Mouse (Mus musculus) kidney, postnatal 0 days (tissue): ENCODE measurements around the gene P4htm. TPM values are rescaled to one million over a fixed set of nuclear protein-coding genes. Genes with fewer than 3 reads are reported as not detected.
A peak's percentile ranks its signal among the peaks of the same experiment; 100 is the strongest.

Source experiments
- ATAC-seq: fragments of 200-750 bp; cut with Nextera tagmentation; replicated peaks from 2 replicates; pipeline ENCODE4 v1.8.0; 2017; ENCODE audit warnings: low read depth, moderate number of reproducible peaks, moderate TSS enrichment, moderate library complexity; ENCODE audit not compliant: low FRiP score
- DNase-seq: peaks from one replicate; pipeline ENCODE4 v3.0.0-alpha.2; 2016; ENCODE audit warnings: low spot score
- H3K27ac ChIP-seq: fragments of 300-500 bp; sonication (generic); 2 replicates; pipeline ENCODE4 v1.5.1; 2014; ENCODE audit warnings: mild to moderate bottlenecking
- H3K27me3 ChIP-seq: fragments of 300-500 bp; sonication (generic); 2 replicates; pipeline ENCODE4 v1.6.1; 2014; ENCODE audit warnings: low read length, mixed read lengths; ENCODE audit not compliant: insufficient read depth
- H3K36me3 ChIP-seq: fragments of 300-500 bp; sonication (generic); 2 replicates; pipeline ENCODE4 v1.6.1; 2014; ENCODE audit warnings: low read length, mixed read lengths; ENCODE audit not compliant: insufficient read depth
- H3K4me1 ChIP-seq: fragments of 300-500 bp; sonication (generic); replicated peaks from 2 replicates; pipeline ENCODE4 v1.6.1; 2014; ENCODE audit warnings: antibody characterized with exemption, low read length, mixed read lengths; ENCODE audit not compliant: insufficient read depth
- H3K4me2 ChIP-seq: fragments of 300-500 bp; sonication (generic); 2 replicates; pipeline ENCODE4 v1.6.1; 2014; ENCODE audit warnings: mild to moderate bottlenecking, low read length, moderate library complexity, mixed read lengths
- H3K4me3 ChIP-seq: fragments of 300-500 bp; sonication (generic); replicated peaks from 2 replicates; pipeline ENCODE4 v1.5.1; 2014; ENCODE audit warnings: low read depth, low read length
- H3K9ac ChIP-seq: fragments of 300-500 bp; sonication (generic); 2 replicates; pipeline ENCODE4 v1.6.1; 2014; ENCODE audit warnings: low read depth, low read length
- H3K9me3 ChIP-seq: fragments of 300-500 bp; sonication (generic); replicated peaks from 2 replicates; pipeline ENCODE4 v1.6.1; 2016; ENCODE audit warnings: low read length, inconsistent platforms, mixed read lengths
- CTCF ChIP-seq: IDR thresholded peaks from 2 replicates; pipeline ENCODE4 v1.5.1; 2016; ENCODE audit warnings: antibody characterized with exemption, low read depth, mild to moderate bottlenecking, moderate library complexity
- WGBS: fragments of 180-500 bp; shearing (Covaris S2); extraction: QIAGEN DNeasy Blood & Tissue Kit; methylation state at CpG from one replicate; pipeline ENCODE4 v1.1.7; 2014; 5-methylcytosine and 5-hydroxymethylcytosine counted together
- polyA plus RNA-seq: library from polyadenylated mRNA; unstranded; fragments of >200 nt; fragmentation: Nextera tagmentation; extraction: Ambion mirVana; gene quantifications from 2 replicates; pipeline ENCODE4 v1.2.1, GENCODE M21; 2015

P4htm gene
- polyA plus RNA-seq, 1 experiment from 2014 or later, result 8.3 TPM

DNA sequence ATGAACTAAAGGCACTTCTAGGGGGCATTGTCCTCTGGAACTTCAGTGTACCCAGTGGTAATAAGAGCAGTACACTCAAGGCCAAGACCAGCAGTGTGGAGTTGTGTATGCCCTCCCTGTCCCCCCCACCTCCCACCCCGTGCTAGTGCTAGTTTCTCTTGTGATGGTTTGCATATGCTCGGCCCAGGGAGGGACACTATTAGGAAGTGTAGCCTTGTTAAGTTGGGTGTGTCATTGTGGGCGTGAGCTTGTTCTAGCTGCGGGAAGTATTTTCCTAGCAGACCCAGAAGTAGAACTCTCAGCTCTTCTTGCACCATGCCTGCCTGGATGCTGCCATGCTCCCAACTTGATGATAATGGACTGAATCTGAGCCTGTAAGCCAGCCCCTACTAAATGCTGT, 4.5 kb upstream of the P4htm start:
- no peak for DNase-seq
- no peak overlapping the region for H3K4me2 ChIP-seq
- no peak overlapping the region for H3K9ac ChIP-seq
- 75% methylated on average over 4 of the region's 4 CpGs for WGBS
- no peak overlapping the region for H3K27ac ChIP-seq
- no peak overlapping the region for H3K4me3 ChIP-seq
- peaks cover 22% of the 10 kb centered on the region for H3K36me3 ChIP-seq
- TF ChIP-seq CTCF, result no peak
- H3K4me1 ChIP-seq, result 0 out of 2 replicates have a peak, but pooled peaks cover 4% of the 10 kb centered on the region
- no peak for ATAC-seq
- H3K9me3 ChIP-seq, result no peaks in the 10 kb centered on the region
- H3K27me3 ChIP-seq, result no peaks in the 10 kb centered on the region

DNA sequence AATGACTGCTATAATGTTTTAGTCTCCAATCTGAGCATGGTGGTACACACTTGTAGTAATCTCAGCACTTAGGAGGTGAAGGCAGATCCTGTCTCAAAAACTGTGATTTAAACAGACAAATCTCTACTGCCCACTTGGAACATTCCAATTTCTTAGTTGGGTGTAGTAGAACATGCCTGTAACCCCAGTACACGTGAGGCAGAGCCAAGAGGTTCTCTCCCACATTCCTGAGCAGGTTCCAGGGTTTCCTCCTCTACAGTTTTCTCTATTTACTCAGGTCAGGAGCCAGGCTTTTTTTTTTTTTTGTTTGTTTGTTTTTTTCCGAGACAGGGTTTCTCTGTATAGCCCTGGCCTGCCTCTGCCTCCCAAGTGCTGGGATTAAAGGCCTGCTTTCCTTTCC, 2.5 kb upstream of the P4htm start:
- no peak overlapping the region for H3K27ac ChIP-seq
- ATAC-seq (no peak), DNase-seq (no peak)
- H3K9ac ChIP-seq, result no peak overlapping the region
- whole genome bisulfite sequencing, result 34% methylated on average over 2 of the region's 2 CpGs
- no peaks in the 10 kb centered on the region for H3K27me3 ChIP-seq
- H3K4me2 ChIP-seq, result no peak overlapping the region
- H3K4me1 ChIP-seq, result peaks cover 10% of the 10 kb centered on the region; the same call in 1 of the 2 replicates
- no peak for TF ChIP-seq CTCF
- no peaks in the 10 kb centered on the region for H3K9me3 ChIP-seq
- peaks cover 16% of the 10 kb centered on the region; the same call in 1 of the 2 replicates for H3K36me3 ChIP-seq
- H3K4me3 ChIP-seq, result no peak overlapping the region

DNA sequence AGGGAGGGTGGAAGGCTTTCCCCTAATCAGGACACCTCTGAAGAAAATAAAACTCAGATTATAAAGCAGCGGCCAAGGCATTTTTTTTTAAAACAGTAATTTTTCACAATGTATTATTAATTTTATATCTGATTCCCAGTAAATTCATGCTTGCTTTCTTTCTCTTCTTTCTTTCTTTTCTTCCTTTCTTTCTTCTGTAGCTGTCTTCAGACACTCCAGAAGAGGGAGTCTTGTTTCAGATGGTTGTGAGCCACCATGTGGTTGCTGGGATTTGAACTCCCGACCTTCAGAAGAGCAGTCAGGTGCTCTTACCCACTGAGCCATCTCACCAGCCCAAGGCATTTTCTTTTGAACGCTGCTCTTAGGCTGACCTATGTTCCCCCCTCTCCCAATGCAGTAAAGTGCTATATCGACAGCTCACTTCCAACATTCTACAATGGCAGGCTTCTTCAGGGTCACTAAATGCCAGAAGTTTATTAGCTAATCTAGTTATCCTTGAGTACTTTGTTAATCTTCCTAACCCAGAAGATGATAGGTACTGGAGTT, 1.6 kb upstream of the P4htm start:
- Histone ChIP-seq H3K4me2 (no peak overlapping the region), H3K27me3 (no peaks in the 10 kb centered on the region), H3K4me3 (no peak overlapping the region), H3K9me3 (no peaks in the 10 kb centered on the region), H3K36me3 (peaks cover 12% of the 10 kb centered on the region; the same call in 1 of the 2 replicates), H3K9ac (no peak overlapping the region), H3K4me1 (peaks cover 10% of the 10 kb centered on the region; the same call in 1 of the 2 replicates), H3K27ac (no peak overlapping the region)
- ATAC-seq, result no peak
- no peak for DNase-seq
- no peak for TF ChIP-seq CTCF
- WGBS, result 76% methylated on average over 4 of the region's 4 CpGs

DNA sequence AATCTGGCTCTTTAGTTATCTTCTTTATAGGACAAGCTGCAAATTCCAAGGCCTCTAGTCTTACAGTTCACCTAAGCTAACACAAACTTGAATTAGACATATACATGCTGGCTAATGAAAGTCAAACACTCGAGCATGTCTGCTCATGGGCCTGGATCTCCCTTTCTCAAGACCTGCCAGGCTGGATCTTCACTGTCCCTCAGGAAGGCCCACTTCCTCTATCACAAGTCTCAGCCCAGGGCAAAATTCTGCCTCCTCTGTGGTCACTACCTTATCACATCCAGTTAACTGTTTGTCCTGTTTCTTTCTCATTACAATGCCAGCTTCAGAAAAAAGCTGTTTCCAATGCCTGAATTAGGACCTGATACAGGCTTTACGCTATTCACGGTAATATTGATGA, 3.1 kb downstream of the P4htm start:
- no peaks in the 10 kb centered on the region for H3K27me3 ChIP-seq
- DNase-seq, result no peak
- no peaks in the 10 kb centered on the region for H3K9me3 ChIP-seq
- H3K9ac ChIP-seq, result no peak overlapping the region
- no peak overlapping the region for H3K27ac ChIP-seq
- no peak for TF ChIP-seq CTCF
- WGBS, result 82% methylated on average over 3 of the region's 3 CpGs
- peaks cover 10% of the 10 kb centered on the region; the same call in 1 of the 2 replicates for H3K4me1 ChIP-seq
- no peaks in the 10 kb centered on the region for H3K36me3 ChIP-seq
- no peak overlapping the region for H3K4me2 ChIP-seq
- ATAC-seq, result no peak
- no peak overlapping the region for H3K4me3 ChIP-seq

DNA sequence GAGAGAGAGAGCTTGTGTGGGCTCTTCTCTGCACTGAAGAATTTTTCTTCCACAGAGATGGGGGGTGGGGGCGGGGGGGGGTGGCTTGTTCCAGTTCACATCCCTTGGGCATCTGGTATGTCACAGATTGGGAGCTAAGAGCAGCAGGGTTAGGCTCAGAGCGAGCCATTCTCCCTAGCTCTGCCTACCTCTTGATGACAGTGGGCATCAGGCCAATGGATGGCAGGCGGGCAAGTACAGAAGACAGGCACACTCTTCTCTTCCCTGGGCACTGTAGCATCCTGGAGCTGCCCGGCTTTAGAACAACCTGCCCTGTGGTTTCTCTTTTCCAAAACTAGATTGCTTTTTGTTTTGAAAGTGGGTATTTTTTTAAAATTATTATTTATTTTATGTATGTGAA, 6.0 kb downstream of the P4htm start:
- DNase-seq (no peak), ATAC-seq (no peak)
- H3K4me3 ChIP-seq, result no peak overlapping the region
- no peak for TF ChIP-seq CTCF
- peaks cover 6% of the 10 kb centered on the region for H3K4me1 ChIP-seq
- H3K9me3 ChIP-seq, result no peaks in the 10 kb centered on the region
- H3K9ac ChIP-seq, result no peak overlapping the region
- no peak overlapping the region for H3K4me2 ChIP-seq
- H3K27ac ChIP-seq, result no peak overlapping the region
- H3K36me3 ChIP-seq, result no peaks in the 10 kb centered on the region
- no peaks in the 10 kb centered on the region for H3K27me3 ChIP-seq
- 69% methylated on average over 4 of the region's 4 CpGs for WGBS

DNA sequence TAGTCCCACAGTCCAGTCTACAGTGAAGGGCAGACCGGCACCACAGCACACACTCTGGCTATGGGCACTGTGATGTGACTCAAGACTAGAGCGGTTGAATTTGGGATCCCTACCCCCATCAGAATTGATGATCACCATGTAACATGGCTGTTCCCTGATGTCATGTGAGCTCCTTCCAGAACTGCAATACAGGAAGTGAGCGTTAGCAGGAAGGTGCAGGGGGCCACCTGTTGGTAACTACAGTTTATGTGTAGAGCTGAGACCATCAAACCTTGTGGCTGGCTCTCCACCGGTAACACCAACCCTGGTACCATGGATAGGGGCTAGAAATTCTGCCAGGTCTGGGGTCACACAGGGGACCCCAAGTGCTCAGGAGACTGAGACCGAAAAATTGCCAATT, 8.2 kb downstream of the P4htm start:
- DNase-seq, result peak; percentile 60
- no peak overlapping the region for H3K4me2 ChIP-seq
- 60% methylated on average over 5 of the region's 5 CpGs for WGBS
- no peaks in the 10 kb centered on the region for H3K27me3 ChIP-seq
- peaks cover 5% of the 10 kb centered on the region; the same call in 1 of the 2 replicates for H3K4me1 ChIP-seq
- H3K9me3 ChIP-seq, result no peaks in the 10 kb centered on the region
- TF ChIP-seq CTCF, result peak; percentile 59
- no peak overlapping the region for H3K27ac ChIP-seq
- no peak overlapping the region for H3K4me3 ChIP-seq
- ATAC-seq, result no peak
- no peak overlapping the region for H3K9ac ChIP-seq
- H3K36me3 ChIP-seq, result no peaks in the 10 kb centered on the region
